Mouse (Mus musculus) lung, postnatal 0 days (tissue): ENCODE data around the gene Pogk.

Source experiments
- CTCF ChIP-seq: IDR thresholded peaks from 2 replicates; pipeline ENCODE4 v1.5.1; 2016; ENCODE audit warnings: antibody characterized with exemption, mild to moderate bottlenecking
- EP300 ChIP-seq: IDR thresholded peaks from 2 replicates; pipeline ENCODE4 v1.6.1; 2016; ENCODE audit warnings: antibody characterized with exemption, mild to moderate bottlenecking, control low read depth

DNA sequence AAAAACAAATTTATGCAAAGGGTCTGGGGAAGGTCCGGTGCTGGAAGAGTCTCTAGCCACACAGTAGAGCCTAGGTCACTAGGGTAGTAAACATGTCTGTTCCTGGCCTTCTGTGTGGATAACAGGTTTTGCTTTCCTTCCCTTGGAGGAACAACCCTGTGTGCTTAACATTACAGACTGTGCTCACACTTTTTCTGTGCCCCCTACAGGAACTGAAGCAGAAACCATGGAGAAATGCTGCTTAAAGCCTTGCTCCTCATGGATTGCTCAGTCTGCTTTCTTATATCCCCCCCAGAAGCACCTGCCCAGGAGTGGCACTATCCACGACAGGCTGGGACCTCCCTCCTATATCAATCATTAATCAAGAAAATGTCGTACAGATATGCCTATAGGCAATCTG, 47.8 kb downstream of the Pogk start:
- no peak for TF ChIP-seq CTCF
- TF ChIP-seq EP300: no peak
